Mouse (Mus musculus) right cerebral cortex, postnatal 10 days (tissue): ENCODE measurements around the gene Smap2.

Experiments used
- DNase-seq, 2 experiments: peaks; one replicate each; pipeline ENCODE4 v3.0.0; 2021; ENCODE audit warnings: low spot score in 2 of 2

Smap2 gene

GRCm38 (mm10) chr4:121020040-121020790 lies 3.2 kb upstream of the Smap2 start:
- peak in 1 of 2 experiments; percentile 51 for DNase-seq

- DNase-seq, result no peak
Measured at GRCm38 (mm10) chr4:121018250-121018649, 1.2 kb upstream of the Smap2 start.

GRCm38 (mm10) chr4:121016021-121016898 lies 787 bp downstream of the Smap2 start:
- DNase-seq, result peak; percentile 65 to 68

GRCm38 (mm10) chr4:121015268-121015659 lies 1.8 kb downstream of the Smap2 start:
- DNase-seq, result no peak

GRCm38 (mm10) chr4:121014594-121015267 lies 2.3 kb downstream of the Smap2 start:
- DNase-seq, result no peak

GRCm38 (mm10) chr4:121010770-121011549 lies 6.1 kb downstream of the Smap2 start:
- DNase-seq, result no peak

- DNase-seq, result no peak
Measured at GRCm38 (mm10) chr4:121009151-121009550, 7.9 kb downstream of the Smap2 start.

- no peak for DNase-seq
Measured at GRCm38 (mm10) chr4:121008071-121008745, 8.8 kb downstream of the Smap2 start.

GRCm38 (mm10) chr4:121007006-121007405 lies 10.0 kb downstream of the Smap2 start:
- DNase-seq, result no peak

- DNase-seq, result no peak
Measured at GRCm38 (mm10) chr4:121004679-121005078, 12.4 kb downstream of the Smap2 start.

GRCm38 (mm10) chr4:121003611-121004091 lies 13.4 kb downstream of the Smap2 start:
- peak in 1 of 2 experiments; percentile 53 for DNase-seq

- DNase-seq, result no peak
Measured at GRCm38 (mm10) chr4:121002400-121003171, 14.5 kb downstream of the Smap2 start.

- no peak for DNase-seq
Measured at GRCm38 (mm10) chr4:121001659-121002058, 15.4 kb downstream of the Smap2 start.

GRCm38 (mm10) chr4:121001042-121001441 lies 16.0 kb downstream of the Smap2 start:
- no peak for DNase-seq

- no peak for DNase-seq
Measured at GRCm38 (mm10) chr4:120995911-120996310, 21.1 kb downstream of the Smap2 start.

- DNase-seq, result no peak
Measured at GRCm38 (mm10) chr4:120993025-120993424, 24.0 kb downstream of the Smap2 start.

- no peak for DNase-seq
Measured at GRCm38 (mm10) chr4:120992284-120992683, 24.8 kb downstream of the Smap2 start.

GRCm38 (mm10) chr4:120987319-120987718 lies 29.7 kb downstream of the Smap2 start:
- no peak for DNase-seq

GRCm38 (mm10) chr4:120986446-120986845 lies 30.6 kb downstream of the Smap2 start:
- peak in 1 of 2 experiments; percentile 58 for DNase-seq

- DNase-seq, result no peak
Measured at GRCm38 (mm10) chr4:120978221-120978620, 38.8 kb downstream of the Smap2 start.
